Mouse (Mus musculus): ENCODE data around the gene Ndufb5.

DNA sequence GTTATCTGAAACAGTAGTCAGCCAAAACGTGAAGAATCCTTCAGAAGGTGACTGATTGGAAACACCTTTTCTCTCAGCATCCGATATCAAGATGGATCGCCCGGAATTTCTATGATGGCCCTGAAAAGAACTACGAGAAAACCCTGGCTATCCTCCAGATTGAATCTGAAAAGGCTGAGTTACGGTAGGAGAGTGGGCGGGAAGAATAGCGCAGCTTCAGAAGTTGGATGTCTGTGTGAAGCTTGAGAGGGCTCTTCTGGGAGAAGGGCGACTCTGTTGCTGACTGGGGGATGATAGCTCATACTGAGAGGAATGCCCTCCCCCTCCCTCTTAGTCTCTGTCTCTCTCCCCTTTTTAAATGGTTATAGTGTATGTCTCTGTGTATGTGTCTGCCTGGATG lies 11.6 kb downstream of the Ndufb5 start:
- TF ChIP-seq CTCF (IDR thresholded peaks at IDR 0.05; ENCODE audit: insufficient read depth, low read length) (no peak), POLR2A (IDR thresholded peaks at IDR 0.05; ENCODE audit: borderline replicate concordance, extremely low read depth, low read depth, low read length) (no peak)

All from lung, adult 2 months (tissue).